Mouse (Mus musculus) lung, postnatal 0 days (tissue): Measurements from ENCODE around the gene Runx3. TPM values are rescaled to one million over a fixed set of nuclear protein-coding genes. Genes with fewer than 3 reads are reported as not detected.

Experiments used
- ATAC-seq: fragments of 200-750 bp; cut with Nextera tagmentation; 2 replicates; pipeline ENCODE4 v1.8.0; 2017; ENCODE audit warnings: moderate library complexity
- DNase-seq: peaks from one replicate; pipeline ENCODE4 v3.0.0-alpha.2; 2016; ENCODE audit warnings: low spot score
- H3K27ac ChIP-seq: fragments of 300-500 bp; sonication (generic); 2 replicates; pipeline ENCODE4 v1.5.1; 2014; ENCODE audit warnings: antibody characterized with exemption, mild to moderate bottlenecking, low read length, mixed read lengths
- H3K27me3 ChIP-seq: fragments of 300-500 bp; sonication (generic); replicated peaks from 2 replicates; pipeline ENCODE4 v1.6.1; 2014; ENCODE audit warnings: low read length, mixed read lengths; ENCODE audit not compliant: insufficient read depth
- H3K36me3 ChIP-seq: fragments of 300-500 bp; sonication (generic); 2 replicates; pipeline ENCODE4 v1.6.1; 2014; ENCODE audit warnings: low read length, mixed read lengths; ENCODE audit not compliant: insufficient read depth
- H3K4me1 ChIP-seq: fragments of 300-500 bp; sonication (generic); 2 replicates; pipeline ENCODE4 v1.6.1; 2014; ENCODE audit warnings: antibody characterized with exemption, low read depth, low read length, mixed read lengths; ENCODE audit not compliant: insufficient read depth
- H3K4me2 ChIP-seq: fragments of 300-500 bp; sonication (generic); replicated peaks from 2 replicates; pipeline ENCODE4 v1.6.1; 2014; ENCODE audit warnings: low read depth, mild to moderate bottlenecking, low read length, moderate library complexity, mixed read lengths
- H3K4me3 ChIP-seq: fragments of 300-500 bp; sonication (generic); 2 replicates; pipeline ENCODE4 v1.5.1; 2014; ENCODE audit warnings: low read depth, low read length
- H3K9ac ChIP-seq: fragments of 300-500 bp; sonication (generic); replicated peaks from 2 replicates; pipeline ENCODE4 v1.6.1; 2014; ENCODE audit warnings: low read depth, mild to moderate bottlenecking
- H3K9me3 ChIP-seq: fragments of 300-500 bp; sonication (generic); 2 replicates; pipeline ENCODE4 v1.6.1; 2016; ENCODE audit warnings: low read length, mixed read lengths
- CTCF ChIP-seq: IDR thresholded peaks from 2 replicates; pipeline ENCODE4 v1.5.1; 2016; ENCODE audit warnings: antibody characterized with exemption, mild to moderate bottlenecking
- EP300 ChIP-seq: IDR thresholded peaks from 2 replicates; pipeline ENCODE4 v1.6.1; 2016; ENCODE audit warnings: antibody characterized with exemption, mild to moderate bottlenecking, control low read depth
- WGBS: fragments of 180-500 bp; shearing (Covaris S2); extraction: QIAGEN DNeasy Blood & Tissue Kit; methylation state at CpG from one replicate; pipeline ENCODE4 v1.1.7; 2014; 5-methylcytosine and 5-hydroxymethylcytosine counted together
- polyA plus RNA-seq: library from polyadenylated mRNA; unstranded; fragments of >200 nt; fragmentation: Nextera tagmentation; extraction: Ambion mirVana; gene quantifications from 2 replicates; pipeline ENCODE4 v1.2.1, GENCODE M21; 2015

The Runx3 gene
- polyA plus RNA-seq, 1 experiment from 2014 or later: 0.13 TPM

DNA sequence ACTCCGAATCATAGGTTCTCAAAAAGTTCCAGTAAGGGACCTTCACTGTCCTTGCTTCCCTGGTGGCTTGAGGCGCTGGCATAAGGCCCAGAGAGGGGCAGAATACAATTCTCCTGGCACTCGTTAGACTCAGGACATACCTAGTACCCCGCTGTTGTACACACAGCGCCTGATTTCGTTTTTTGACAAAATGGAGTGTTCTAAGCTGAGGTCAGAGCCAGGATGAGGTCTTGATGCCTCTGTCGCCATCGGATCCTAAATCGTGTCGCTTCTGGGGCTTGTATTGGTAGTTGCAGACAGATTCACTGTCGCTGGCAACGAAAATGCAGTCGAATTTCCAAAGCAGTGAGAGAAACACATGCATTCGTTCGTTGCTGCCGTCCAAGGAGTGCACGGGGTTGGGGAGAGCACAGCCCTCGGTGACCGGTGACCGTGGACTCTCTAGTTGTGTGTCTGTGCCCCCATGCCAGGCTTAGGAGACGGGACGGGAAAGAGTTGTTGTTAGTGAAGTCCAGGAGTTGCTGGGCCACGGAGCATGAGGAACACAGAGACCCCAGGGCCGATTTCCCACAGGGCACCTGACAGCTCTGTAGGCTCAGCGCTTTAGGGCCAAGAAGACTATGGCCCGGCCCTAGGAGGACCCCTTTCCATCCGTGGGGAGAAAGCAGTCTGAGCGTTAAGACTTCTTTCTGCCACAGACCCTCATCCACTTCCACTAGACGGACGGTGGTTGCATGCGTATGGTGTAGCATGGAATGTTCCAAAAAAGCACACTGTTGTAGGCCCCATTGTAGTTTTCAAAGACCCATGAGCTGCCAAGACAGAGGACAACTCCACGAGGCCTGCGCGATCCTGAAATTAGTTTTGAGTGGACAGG, 30.9 kb downstream of the Runx3 start:
- TF ChIP-seq EP300 (no peak), CTCF (no peak)
- Histone ChIP-seq H3K4me3 (no peak overlapping the region), H3K27ac (no peak overlapping the region), H3K4me2 (no peak overlapping the region), H3K4me1 (no peaks in the 10 kb centered on the region), H3K9ac (no peak overlapping the region), H3K36me3 (no peaks in the 10 kb centered on the region), H3K9me3 (no peaks in the 10 kb centered on the region), H3K27me3 (peaks cover 86% of the 10 kb centered on the region)
- 13% methylated on average over 34 of the region's 34 CpGs for WGBS
- ATAC-seq (no peak), DNase-seq (no peak)

DNA sequence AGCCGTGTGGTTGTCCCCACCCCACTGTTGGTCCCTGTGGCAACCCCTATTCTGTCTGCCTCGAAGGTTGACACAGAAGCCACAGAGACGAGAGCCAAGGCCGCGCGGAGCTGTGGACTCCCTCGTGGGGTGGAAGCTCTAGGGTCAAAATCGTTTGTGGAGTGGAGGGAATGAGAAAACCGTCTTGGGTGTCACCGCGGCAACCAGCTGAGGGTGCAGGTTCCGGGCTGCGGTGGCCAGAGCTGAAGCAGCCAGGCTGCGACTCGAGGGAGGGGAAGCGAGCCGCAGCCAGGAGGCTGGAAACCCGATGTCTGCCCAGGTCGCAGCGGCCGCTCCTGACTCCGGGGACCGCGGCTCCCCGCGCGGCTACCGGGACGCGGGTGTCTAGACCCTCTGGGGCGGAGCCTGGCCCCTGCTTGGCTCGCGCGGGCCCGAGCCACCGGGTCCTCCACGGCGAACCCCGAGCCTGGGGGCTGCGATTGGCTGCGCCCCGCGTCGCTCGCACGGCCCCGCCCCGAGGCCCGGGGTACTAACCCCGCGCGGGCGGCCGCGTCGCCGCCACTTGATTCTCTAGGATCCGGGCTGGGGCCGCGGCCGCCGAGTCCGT, 31.6 kb downstream of the Runx3 start:
- peaks cover 93% of the 10 kb centered on the region for H3K27me3 ChIP-seq
- WGBS: 2% methylated on average over 45 of the region's 63 CpGs
- 0 out of 2 replicates have a peak overlapping the region, but pooled peaks have one; percentile 12 for H3K9ac ChIP-seq
- DNase-seq (no peak), ATAC-seq (peak; percentile 16)
- TF ChIP-seq CTCF (no peak), EP300 (no peak)
- H3K4me2 ChIP-seq: peak overlapping the region; percentile 64
- peak overlapping the region; percentile 39 for H3K4me3 ChIP-seq
- H3K4me1 ChIP-seq: no peaks in the 10 kb centered on the region
- no peaks in the 10 kb centered on the region for H3K9me3 ChIP-seq
- H3K27ac ChIP-seq: no peak overlapping the region
- no peaks in the 10 kb centered on the region for H3K36me3 ChIP-seq

DNA sequence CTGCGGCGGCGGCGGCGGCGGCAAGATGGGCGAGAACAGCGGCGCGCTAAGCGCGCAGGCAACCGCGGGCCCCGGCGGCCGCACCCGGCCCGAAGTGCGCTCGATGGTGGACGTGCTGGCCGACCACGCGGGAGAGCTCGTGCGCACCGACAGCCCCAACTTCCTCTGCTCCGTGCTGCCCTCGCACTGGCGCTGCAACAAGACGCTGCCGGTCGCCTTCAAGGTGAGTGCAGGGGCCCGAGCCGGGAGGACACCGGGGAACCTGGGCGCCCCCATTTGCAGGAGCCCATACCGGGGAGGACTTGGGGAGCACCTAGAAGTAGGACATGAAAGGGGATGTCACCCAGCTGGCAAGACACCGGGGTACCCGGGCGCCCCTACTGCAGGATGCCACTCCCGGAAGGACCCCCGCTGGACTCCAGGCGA, 32.4 kb downstream of the Runx3 start:
- Histone ChIP-seq H3K36me3 (no peaks in the 10 kb centered on the region), H3K27ac (no peak overlapping the region), H3K4me2 (peak overlapping the region; percentile 64), H3K9ac (no peak overlapping the region), H3K4me1 (no peaks in the 10 kb centered on the region), H3K4me3 (peak overlapping the region; percentile 39), H3K27me3 (peaks cover 96% of the 10 kb centered on the region), H3K9me3 (no peaks in the 10 kb centered on the region)
- no peak for TF ChIP-seq CTCF
- TF ChIP-seq EP300: no peak
- DNase-seq (no peak), ATAC-seq (peak; percentile 16; the same call in 1 of the 2 replicates)
- whole genome bisulfite sequencing: under 1% methylated on average over 11 of the region's 45 CpGs

DNA sequence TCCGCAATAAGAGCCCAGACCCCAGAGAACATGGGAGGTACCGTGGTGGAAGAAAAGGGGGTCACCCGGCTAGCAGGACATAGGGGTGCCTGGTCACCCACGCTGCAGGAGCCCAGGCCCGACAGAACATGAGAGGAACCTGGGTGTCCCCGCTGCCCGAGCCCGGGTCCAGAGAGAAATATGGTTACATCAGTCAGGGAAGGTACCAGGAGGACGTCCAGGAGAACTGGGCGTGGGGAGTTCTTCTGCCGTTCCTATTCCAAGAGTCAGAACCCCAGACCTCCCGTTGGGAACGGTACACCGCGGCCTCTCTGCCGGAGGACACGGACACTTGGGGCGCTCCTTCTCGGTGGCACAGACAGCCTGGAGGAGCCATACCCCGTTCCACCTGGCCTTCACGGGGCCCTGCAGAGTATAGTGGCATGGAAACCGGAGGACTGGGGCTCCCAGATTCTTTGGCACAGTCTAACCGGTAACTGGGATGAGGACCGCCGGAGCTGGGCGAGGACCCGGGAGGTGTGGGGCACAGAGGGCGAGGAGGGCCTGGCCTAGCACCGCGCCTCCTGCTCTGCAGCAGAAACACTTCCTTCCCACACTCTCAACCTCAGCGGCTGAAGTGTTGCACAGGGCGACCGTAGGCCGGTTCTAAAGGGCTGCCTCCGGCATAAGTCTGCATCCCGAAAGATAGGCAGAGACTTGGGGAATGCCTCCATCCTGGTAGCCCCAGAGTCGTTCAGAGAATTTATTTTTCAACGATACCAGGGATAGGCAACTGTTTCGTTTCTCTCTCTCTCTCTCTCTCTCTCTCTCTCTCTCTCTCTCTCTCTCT, 33.0 kb downstream of the Runx3 start:
- Histone ChIP-seq H3K27ac (no peak overlapping the region), H3K4me3 (peak overlapping the region; percentile 39; the same call in 1 of the 2 replicates), H3K4me2 (no peak overlapping the region), H3K9ac (no peak overlapping the region), H3K9me3 (no peaks in the 10 kb centered on the region), H3K4me1 (no peaks in the 10 kb centered on the region), H3K36me3 (no peaks in the 10 kb centered on the region), H3K27me3 (peaks cover 95% of the 10 kb centered on the region)
- no peak for DNase-seq
- TF ChIP-seq EP300: no peak
- no peak for TF ChIP-seq CTCF
- WGBS: 2% methylated on average over 38 of the region's 39 CpGs
- ATAC-seq: no peak

DNA sequence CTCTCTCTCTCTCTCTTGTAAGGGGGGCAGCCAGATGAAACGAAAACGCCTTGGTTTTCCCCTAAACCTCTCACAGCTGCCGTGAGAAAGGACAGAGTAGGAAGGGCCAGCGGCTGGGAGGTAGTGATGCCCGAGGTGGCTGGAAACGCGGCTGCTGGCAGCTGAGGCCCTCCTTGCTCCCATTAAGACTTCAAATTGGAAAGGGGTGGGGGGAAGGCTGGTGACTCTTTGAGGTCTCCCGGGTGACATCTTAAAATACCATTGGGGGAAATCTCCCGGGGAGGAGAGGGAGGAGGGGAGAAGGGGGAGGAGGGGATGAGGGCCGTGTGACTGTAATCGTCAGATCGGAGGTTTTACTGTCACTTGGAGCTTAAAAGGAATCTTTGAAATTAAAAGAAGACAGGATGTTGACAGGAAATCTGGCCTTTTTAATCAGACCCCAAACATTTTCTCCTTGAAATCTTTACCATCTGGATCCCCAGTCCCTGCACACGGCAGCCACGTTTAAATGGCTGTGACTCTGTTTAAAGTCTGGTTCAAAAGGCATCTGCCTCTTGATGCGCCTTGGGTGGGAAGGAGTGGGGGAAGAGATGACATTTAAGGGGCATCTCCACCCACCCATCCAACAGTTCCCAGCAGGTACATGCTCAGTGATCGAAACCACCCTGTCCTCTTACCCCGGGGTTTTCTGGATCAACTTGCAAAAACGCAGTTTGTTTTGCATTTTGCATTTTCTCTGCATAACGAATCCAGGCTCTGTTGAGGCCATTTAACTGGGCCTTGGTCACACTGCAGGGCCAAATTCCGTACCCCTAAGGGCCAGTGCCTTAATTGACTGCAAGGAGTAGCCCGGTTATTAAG, 33.9 kb downstream of the Runx3 start:
- H3K27me3 ChIP-seq: peaks cover 95% of the 10 kb centered on the region
- no peak overlapping the region for H3K4me3 ChIP-seq
- 4% methylated on average over 21 of the region's 21 CpGs for WGBS
- no peak overlapping the region for H3K9ac ChIP-seq
- no peak overlapping the region for H3K4me2 ChIP-seq
- no peaks in the 10 kb centered on the region for H3K9me3 ChIP-seq
- no peak for TF ChIP-seq EP300
- TF ChIP-seq CTCF: no peak
- DNase-seq (no peak), ATAC-seq (no peak)
- no peaks in the 10 kb centered on the region for H3K4me1 ChIP-seq
- no peak overlapping the region for H3K27ac ChIP-seq
- H3K36me3 ChIP-seq: no peaks in the 10 kb centered on the region
